Mouse (Mus musculus): Measurements from ENCODE around the gene Prrg1.

The Prrg1 gene

GRCm38 (mm10) chrX:78583202-78584004 lies at the start of gene Prrg1:
Gene Prrg1 (minus strand): TSS chrX:78583896.
- no peaks in the 10 kb centered on the region for H3K27me3 ChIP-seq (ENCODE audit: insufficient read depth, low read length)
- H3K4me1 ChIP-seq (replicated peaks; ENCODE audit: low read depth, low read length): no peaks in the 10 kb centered on the region
- H3K4me3 ChIP-seq (replicated peaks; ENCODE audit: low read length): peak within 1 kb of the TSS; percentile 78
- no peak for TF ChIP-seq NANOG (IDR thresholded peaks at IDR 0.05; ENCODE audit: borderline replicate concordance, low read length)
- no peak for TF ChIP-seq POU5F1 (IDR thresholded peaks at IDR 0.05; ENCODE audit: borderline replicate concordance, low read length)
- TF ChIP-seq CTCF (conservative IDR thresholded peaks at IDR 0.05; ENCODE audit: low read length): no peak
- no peaks in the 10 kb centered on the region for H3K36me3 ChIP-seq (ENCODE audit: insufficient read depth, low read length)
- no peaks in the 10 kb centered on the region for H3K9me3 ChIP-seq (ENCODE audit: low read length)

DNA sequence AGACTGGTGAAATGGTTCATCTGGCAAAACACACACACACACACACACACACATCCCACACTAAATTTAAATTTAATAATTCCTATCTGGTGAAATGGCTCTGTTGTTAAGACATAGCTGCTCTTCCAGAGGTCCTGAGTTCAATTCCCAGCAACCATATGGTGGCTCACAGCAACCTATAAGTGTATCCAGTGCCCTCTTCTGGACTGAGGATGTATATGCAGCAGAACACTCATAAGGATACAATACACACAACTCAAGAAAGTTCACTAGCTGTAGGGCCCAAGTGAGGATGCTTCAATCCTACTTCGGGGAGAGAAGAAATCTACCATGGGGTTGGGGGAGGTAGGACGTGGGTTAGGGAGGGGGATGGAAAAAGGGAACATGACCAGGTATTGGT lies 22.1 kb upstream of the Prrg1 start:
- Histone ChIP-seq H3K36me3 (ENCODE audit: insufficient read depth, low read length) (no peaks in the 10 kb centered on the region), H3K4me3 (replicated peaks; ENCODE audit: low read length) (no peak overlapping the region), H3K4me1 (replicated peaks; ENCODE audit: low read depth, low read length) (no peaks in the 10 kb centered on the region), H3K27me3 (ENCODE audit: insufficient read depth, low read length) (no peaks in the 10 kb centered on the region), H3K9me3 (ENCODE audit: low read length) (peaks cover 9% of the 10 kb centered on the region; the same call in 1 of the 2 replicates)
- TF ChIP-seq POU5F1 (IDR thresholded peaks at IDR 0.05; ENCODE audit: borderline replicate concordance, low read length) (no peak), NANOG (IDR thresholded peaks at IDR 0.05; ENCODE audit: borderline replicate concordance, low read length) (no peak), CTCF (conservative IDR thresholded peaks at IDR 0.05; ENCODE audit: low read length) (no peak)

DNA sequence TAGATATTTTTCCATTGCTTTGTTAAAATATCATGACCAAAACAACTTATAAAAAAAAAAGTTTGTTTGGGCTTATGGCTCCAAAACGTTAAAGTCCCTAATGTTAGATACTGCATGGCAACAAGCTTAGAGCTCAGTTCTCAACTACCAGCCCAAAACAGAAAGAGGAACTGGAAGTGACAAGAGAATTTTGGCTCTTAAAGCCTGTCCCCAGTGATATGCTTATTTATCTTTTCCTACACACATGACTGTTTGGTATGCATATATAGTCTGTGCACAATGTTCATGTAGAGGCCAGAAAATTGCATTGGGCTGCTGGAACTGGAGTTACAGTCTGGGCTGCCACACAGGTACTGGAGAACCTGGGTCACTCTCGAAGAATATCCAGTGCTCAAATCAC lies 9.4 kb upstream of the Prrg1 start:
- no peaks in the 10 kb centered on the region for H3K9me3 ChIP-seq (ENCODE audit: low read length)
- H3K36me3 ChIP-seq (ENCODE audit: insufficient read depth, low read length): no peaks in the 10 kb centered on the region
- H3K4me1 ChIP-seq (replicated peaks; ENCODE audit: low read depth, low read length): no peaks in the 10 kb centered on the region
- no peak for TF ChIP-seq POU5F1 (IDR thresholded peaks at IDR 0.05; ENCODE audit: borderline replicate concordance, low read length)
- TF ChIP-seq CTCF (conservative IDR thresholded peaks at IDR 0.05; ENCODE audit: low read length): no peak
- H3K27me3 ChIP-seq (ENCODE audit: insufficient read depth, low read length): no peaks in the 10 kb centered on the region
- H3K4me3 ChIP-seq (replicated peaks; ENCODE audit: low read length): no peak overlapping the region

DNA sequence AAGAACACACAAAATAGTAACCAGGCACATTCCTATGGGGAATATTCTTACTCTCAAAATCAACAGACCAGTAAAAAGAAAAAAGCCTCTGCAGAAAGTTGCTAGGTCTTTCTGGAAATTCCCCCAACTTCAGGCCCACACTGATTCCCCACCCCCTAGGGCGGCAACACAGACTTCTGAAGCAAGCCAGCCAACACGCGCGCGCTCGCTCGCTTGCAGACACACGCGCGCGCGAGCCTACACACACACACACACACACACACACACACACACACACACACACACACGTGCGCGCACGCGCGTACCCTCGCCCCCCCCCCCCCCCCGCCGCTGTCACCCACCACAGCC lies 868 bp downstream of the Prrg1 start:
- TF ChIP-seq CTCF (conservative IDR thresholded peaks at IDR 0.05; ENCODE audit: low read length) (no peak), NANOG (IDR thresholded peaks at IDR 0.05; ENCODE audit: borderline replicate concordance, low read length) (no peak), POU5F1 (IDR thresholded peaks at IDR 0.05; ENCODE audit: borderline replicate concordance, low read length) (no peak)
- no peaks in the 10 kb centered on the region for H3K4me1 ChIP-seq (replicated peaks; ENCODE audit: low read depth, low read length)
- no peaks in the 10 kb centered on the region for H3K27me3 ChIP-seq (ENCODE audit: insufficient read depth, low read length)
- H3K4me3 ChIP-seq (replicated peaks; ENCODE audit: low read length): peak overlapping the region; percentile 78
- H3K36me3 ChIP-seq (ENCODE audit: insufficient read depth, low read length): no peaks in the 10 kb centered on the region
- H3K9me3 ChIP-seq (ENCODE audit: low read length): no peaks in the 10 kb centered on the region

- no peak overlapping the region for H3K4me3 ChIP-seq (replicated peaks; ENCODE audit: low read length)
- no peaks in the 10 kb centered on the region for H3K27me3 ChIP-seq (ENCODE audit: insufficient read depth, low read length)
- H3K36me3 ChIP-seq (ENCODE audit: insufficient read depth, low read length): no peaks in the 10 kb centered on the region
- no peaks in the 10 kb centered on the region for H3K4me1 ChIP-seq (replicated peaks; ENCODE audit: low read depth, low read length)
- H3K9me3 ChIP-seq (ENCODE audit: low read length): no peaks in the 10 kb centered on the region
- TF ChIP-seq POU5F1 (IDR thresholded peaks at IDR 0.05; ENCODE audit: borderline replicate concordance, low read length) (no peak), CTCF (conservative IDR thresholded peaks at IDR 0.05; ENCODE audit: low read length) (no peak), NANOG (IDR thresholded peaks at IDR 0.05; ENCODE audit: borderline replicate concordance, low read length) (no peak)
These were observed 20.2 kb downstream of the Prrg1 start for GRCm38 (mm10) chrX:78563451-78563850.

GRCm38 (mm10) chrX:78553399-78553798 lies 30.3 kb downstream of the Prrg1 start:
- no peak for TF ChIP-seq POU5F1 (IDR thresholded peaks at IDR 0.05; ENCODE audit: borderline replicate concordance, low read length)
- no peak for TF ChIP-seq CTCF (conservative IDR thresholded peaks at IDR 0.05; ENCODE audit: low read length)
- no peak for TF ChIP-seq NANOG (IDR thresholded peaks at IDR 0.05; ENCODE audit: borderline replicate concordance, low read length)
- no peaks in the 10 kb centered on the region for H3K36me3 ChIP-seq (ENCODE audit: insufficient read depth, low read length)
- H3K4me3 ChIP-seq (replicated peaks; ENCODE audit: low read length): no peak overlapping the region
- H3K9me3 ChIP-seq (ENCODE audit: low read length): no peaks in the 10 kb centered on the region
- no peaks in the 10 kb centered on the region for H3K4me1 ChIP-seq (replicated peaks; ENCODE audit: low read depth, low read length)
- no peaks in the 10 kb centered on the region for H3K27me3 ChIP-seq (ENCODE audit: insufficient read depth, low read length)

DNA sequence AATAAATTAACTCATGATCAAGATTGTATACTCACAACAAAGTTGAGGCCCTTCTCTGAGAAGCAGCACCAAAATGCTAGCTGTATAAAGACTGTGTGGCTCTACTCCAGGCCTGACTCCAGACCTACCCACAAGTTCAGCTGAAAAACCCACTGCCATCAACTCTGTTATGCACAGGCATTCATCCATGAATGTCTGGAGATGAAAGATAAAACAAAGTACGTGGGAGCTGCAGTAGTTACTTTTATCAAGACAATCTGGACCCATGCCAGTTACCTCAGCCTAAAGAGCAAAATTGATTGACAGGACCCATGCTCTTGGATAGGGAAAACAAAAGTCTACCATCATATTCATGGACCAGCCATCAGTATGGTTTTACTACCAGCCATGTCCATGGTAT lies 31.0 kb downstream of the Prrg1 start:
- TF ChIP-seq POU5F1 (IDR thresholded peaks at IDR 0.05; ENCODE audit: borderline replicate concordance, low read length): no peak
- TF ChIP-seq CTCF (conservative IDR thresholded peaks at IDR 0.05; ENCODE audit: low read length): no peak
- no peak for TF ChIP-seq NANOG (IDR thresholded peaks at IDR 0.05; ENCODE audit: borderline replicate concordance, low read length)
- Histone ChIP-seq H3K27me3 (ENCODE audit: insufficient read depth, low read length) (no peaks in the 10 kb centered on the region), H3K36me3 (ENCODE audit: insufficient read depth, low read length) (no peaks in the 10 kb centered on the region), H3K9me3 (ENCODE audit: low read length) (no peaks in the 10 kb centered on the region), H3K4me3 (replicated peaks; ENCODE audit: low read length) (no peak overlapping the region), H3K4me1 (replicated peaks; ENCODE audit: low read depth, low read length) (no peaks in the 10 kb centered on the region)

DNA sequence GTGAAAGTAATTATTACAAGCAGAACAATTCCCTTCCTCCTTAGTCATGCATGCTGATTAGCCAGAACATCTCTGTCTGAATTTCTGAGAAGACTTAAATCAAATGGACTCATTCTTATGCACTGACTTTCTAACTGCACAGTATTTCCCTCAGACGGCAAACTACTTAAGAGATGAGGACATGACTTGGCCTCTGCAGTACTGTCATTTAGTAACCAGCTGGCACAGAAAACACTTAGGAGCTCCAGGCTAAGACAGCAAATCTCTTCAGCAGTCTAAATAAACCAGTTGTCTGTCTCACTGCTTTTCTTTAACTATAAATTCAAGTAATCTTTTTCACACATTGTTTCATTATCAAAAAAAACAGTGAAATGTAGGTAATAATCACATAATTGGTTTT lies 36.0 kb downstream of the Prrg1 start:
- no peak for TF ChIP-seq NANOG (IDR thresholded peaks at IDR 0.05; ENCODE audit: borderline replicate concordance, low read length)
- TF ChIP-seq CTCF (conservative IDR thresholded peaks at IDR 0.05; ENCODE audit: low read length): no peak
- no peak for TF ChIP-seq POU5F1 (IDR thresholded peaks at IDR 0.05; ENCODE audit: borderline replicate concordance, low read length)
- Histone ChIP-seq H3K9me3 (ENCODE audit: low read length) (no peaks in the 10 kb centered on the region), H3K4me3 (replicated peaks; ENCODE audit: low read length) (no peak overlapping the region), H3K36me3 (ENCODE audit: insufficient read depth, low read length) (no peaks in the 10 kb centered on the region), H3K27me3 (ENCODE audit: insufficient read depth, low read length) (no peaks in the 10 kb centered on the region), H3K4me1 (replicated peaks; ENCODE audit: low read depth, low read length) (no peaks in the 10 kb centered on the region)

GRCm38 (mm10) chrX:78539734-78540133 lies 44.0 kb downstream of the Prrg1 start:
- Histone ChIP-seq H3K27me3 (ENCODE audit: insufficient read depth, low read length) (no peaks in the 10 kb centered on the region), H3K9me3 (ENCODE audit: low read length) (no peaks in the 10 kb centered on the region), H3K4me1 (replicated peaks; ENCODE audit: low read depth, low read length) (no peaks in the 10 kb centered on the region), H3K4me3 (replicated peaks; ENCODE audit: low read length) (no peak overlapping the region), H3K36me3 (ENCODE audit: insufficient read depth, low read length) (no peaks in the 10 kb centered on the region)
- TF ChIP-seq CTCF (conservative IDR thresholded peaks at IDR 0.05; ENCODE audit: low read length) (peak; percentile 43), NANOG (IDR thresholded peaks at IDR 0.05; ENCODE audit: borderline replicate concordance, low read length) (no peak), POU5F1 (IDR thresholded peaks at IDR 0.05; ENCODE audit: borderline replicate concordance, low read length) (no peak)

Measured in E14TG2a.4 (cell line).